Mouse (Mus musculus): ENCODE results near the gene Pkd1. TPM values are rescaled to one million over a fixed set of nuclear protein-coding genes. Genes with fewer than 3 reads are reported as not detected.

Pkd1 gene
- polyA plus RNA-seq, 1 experiment from 2014 or later, result 14.7 TPM

Small RNA genes lying within 50 kb of the gene (microRNA-seq; reads per million reads assigned to microRNA genes)
- not detected for gene Gm24589

Other genes starting within 250 kb of the Pkd1 start
- 0.12 TPM in 1 of 2 replicates, not detected in the other for gene Abca17, start 198.8 kb upstream of the Pkd1 start, polyA plus RNA-seq (2016; fragmentation: Nextera tagmentation; extraction: Ambion mirVana)
- 8.6 and 13.3 TPM in 2 replicates for gene Abca3, start 197.9 kb upstream of the Pkd1 start, polyA plus RNA-seq (2016; fragmentation: Nextera tagmentation; extraction: Ambion mirVana)
- gene Rnps1, start 135.3 kb upstream of the Pkd1 start, polyA plus RNA-seq (2016; fragmentation: Nextera tagmentation; extraction: Ambion mirVana), result 454 and 468 TPM in 2 replicates
- gene Eci1, start 123.2 kb upstream of the Pkd1 start, polyA plus RNA-seq (2016; fragmentation: Nextera tagmentation; extraction: Ambion mirVana), result 78.8 and 82.4 TPM in 2 replicates
- gene Dnase1l2, start 106.7 kb upstream of the Pkd1 start, polyA plus RNA-seq (2016; fragmentation: Nextera tagmentation; extraction: Ambion mirVana), result 2.7 and 3.4 TPM in 2 replicates
- gene E4f1, start 79.5 kb upstream of the Pkd1 start, polyA plus RNA-seq (2016; fragmentation: Nextera tagmentation; extraction: Ambion mirVana), result 36.2 and 42.9 TPM in 2 replicates
- 76.4 and 83.5 TPM in 2 replicates for gene Pgp, start 79.4 kb upstream of the Pkd1 start, polyA plus RNA-seq (2016; fragmentation: Nextera tagmentation; extraction: Ambion mirVana)
- gene Bricd5, start 76.0 kb upstream of the Pkd1 start, polyA plus RNA-seq (2016; fragmentation: Nextera tagmentation; extraction: Ambion mirVana), result 0.21 and 0.22 TPM in 2 replicates
- 40.2 and 40.9 TPM in 2 replicates for gene Mlst8, start 70.8 kb upstream of the Pkd1 start, polyA plus RNA-seq (2016; fragmentation: Nextera tagmentation; extraction: Ambion mirVana)
- gene Caskin1, start 61.2 kb upstream of the Pkd1 start, polyA plus RNA-seq (2016; fragmentation: Nextera tagmentation; extraction: Ambion mirVana), result 6.7 and 8.5 TPM in 2 replicates
- 106 and 110 TPM in 2 replicates for gene Traf7, start 21.9 kb upstream of the Pkd1 start, polyA plus RNA-seq (2016; fragmentation: Nextera tagmentation; extraction: Ambion mirVana)
- gene Rab26, start 15.6 kb upstream of the Pkd1 start, polyA plus RNA-seq (2016; fragmentation: Nextera tagmentation; extraction: Ambion mirVana), result 2.1 and 2.9 TPM in 2 replicates
- gene Tsc2, start 82.8 kb downstream of the Pkd1 start, polyA plus RNA-seq (2016; fragmentation: Nextera tagmentation; extraction: Ambion mirVana), result 62.7 and 79.2 TPM in 2 replicates
- 25.2 and 25.3 TPM in 2 replicates for gene Nthl1, start 82.8 kb downstream of the Pkd1 start, polyA plus RNA-seq (2016; fragmentation: Nextera tagmentation; extraction: Ambion mirVana)
- 30.2 and 33.2 TPM in 2 replicates for gene Slc9a3r2, start 100.5 kb downstream of the Pkd1 start, polyA plus RNA-seq (2016; fragmentation: Nextera tagmentation; extraction: Ambion mirVana)
- not detected in 2 replicates for gene Npw, start 108.6 kb downstream of the Pkd1 start, polyA plus RNA-seq (2016; fragmentation: Nextera tagmentation; extraction: Ambion mirVana)
- gene Zfp598, start 119.9 kb downstream of the Pkd1 start, polyA plus RNA-seq (2016; fragmentation: Nextera tagmentation; extraction: Ambion mirVana), result 21.7 and 24.3 TPM in 2 replicates
- gene Syngr3, start 140.1 kb downstream of the Pkd1 start, polyA plus RNA-seq (2016; fragmentation: Nextera tagmentation; extraction: Ambion mirVana), result 10.3 and 16.1 TPM in 2 replicates
- 52.3 and 58.5 TPM in 2 replicates for gene Gfer, start 146.3 kb downstream of the Pkd1 start, polyA plus RNA-seq (2016; fragmentation: Nextera tagmentation; extraction: Ambion mirVana)
- 1.0 and 1.5 TPM in 2 replicates for gene Noxo1, start 146.4 kb downstream of the Pkd1 start, polyA plus RNA-seq (2016; fragmentation: Nextera tagmentation; extraction: Ambion mirVana)
- gene Tbl3, start 157.8 kb downstream of the Pkd1 start, polyA plus RNA-seq (2016; fragmentation: Nextera tagmentation; extraction: Ambion mirVana), result 141 and 144 TPM in 2 replicates
- 0.26 and 0.51 TPM in 2 replicates for gene Rnf151, start 168.2 kb downstream of the Pkd1 start, polyA plus RNA-seq (2016; fragmentation: Nextera tagmentation; extraction: Ambion mirVana)
- 1,457 and 1,841 TPM in 2 replicates for gene Rps2, start 168.3 kb downstream of the Pkd1 start, polyA plus RNA-seq (2016; fragmentation: Nextera tagmentation; extraction: Ambion mirVana)
- gene Ndufb10, start 174.6 kb downstream of the Pkd1 start, polyA plus RNA-seq (2016; fragmentation: Nextera tagmentation; extraction: Ambion mirVana), result 206 and 214 TPM in 2 replicates
- gene Rpl3l, start 178.0 kb downstream of the Pkd1 start, polyA plus RNA-seq (2016; fragmentation: Nextera tagmentation; extraction: Ambion mirVana), result not detected in 2 replicates
- 19.2 and 20.5 TPM in 2 replicates for gene Msrb1, start 186.8 kb downstream of the Pkd1 start, polyA plus RNA-seq (2016; fragmentation: Nextera tagmentation; extraction: Ambion mirVana)
- gene Hs3st6, start 203.2 kb downstream of the Pkd1 start, polyA plus RNA-seq (2016; fragmentation: Nextera tagmentation; extraction: Ambion mirVana), result 0.43 and 0.51 TPM in 2 replicates

All from midbrain, embryonic 10.5 days (tissue).